Mouse (Mus musculus): ENCODE results near the gene Dyrk1b.
"Not testable (repeated sequence)": the region's sequence is repeated elsewhere in the genome, so short reads cannot be mapped to it uniquely, and the experiment has no call there.

Gene Dyrk1b

GRCm38 (mm10) chr7:28179228-28179627, at the start of gene Dyrk1b:
TSS of gene Dyrk1b (plus strand) at chr7:28179469.
- peak; percentile 99 for DNase-seq (ENCODE audit: low read depth, low spot score)

GRCm38 (mm10) chr7:28137613-28138012, 41.7 kb upstream of the Dyrk1b start:
- DNase-seq (ENCODE audit: low read depth, low spot score): peak; percentile 76

GRCm38 (mm10) chr7:28148263-28148662, 31.0 kb upstream of the Dyrk1b start:
- DNase-seq (ENCODE audit: low read depth, low spot score): peak; percentile 91

GRCm38 (mm10) chr7:28149841-28150240, 29.4 kb upstream of the Dyrk1b start:
- no peak for DNase-seq (ENCODE audit: low read depth, low spot score)

GRCm38 (mm10) chr7:28151584-28152221, 27.6 kb upstream of the Dyrk1b start:
- peak; percentile 54 for DNase-seq (ENCODE audit: low read depth, low spot score)

- not testable (repeated sequence) for DNase-seq (ENCODE audit: low read depth, low spot score)
Observed at GRCm38 (mm10) chr7:28153595-28153994, 25.7 kb upstream of the Dyrk1b start.

GRCm38 (mm10) chr7:28159292-28159691, 20.0 kb upstream of the Dyrk1b start:
- DNase-seq (ENCODE audit: low read depth, low spot score): no peak

- no peak for DNase-seq (ENCODE audit: low read depth, low spot score)
Observed at GRCm38 (mm10) chr7:28159893-28160292, 19.4 kb upstream of the Dyrk1b start.

GRCm38 (mm10) chr7:28161163-28161749, 18.0 kb upstream of the Dyrk1b start:
- no peak for DNase-seq (ENCODE audit: low read depth, low spot score)

GRCm38 (mm10) chr7:28165406-28165805, 13.9 kb upstream of the Dyrk1b start:
- peak; percentile 63 for DNase-seq (ENCODE audit: low read depth, low spot score)

GRCm38 (mm10) chr7:28168320-28169115, 10.8 kb upstream of the Dyrk1b start:
- DNase-seq (ENCODE audit: low read depth, low spot score): peak; percentile 87

GRCm38 (mm10) chr7:28169489-28170422, 9.5 kb upstream of the Dyrk1b start, which contains the start of gene Fbl:
TSS of gene Fbl (plus strand) at chr7:28169710.
- peak; percentile 95 for DNase-seq (ENCODE audit: low read depth, low spot score)

- DNase-seq (ENCODE audit: low read depth, low spot score): no peak
Observed at GRCm38 (mm10) chr7:28175358-28175757, 3.9 kb upstream of the Dyrk1b start.

GRCm38 (mm10) chr7:28179741-28180377, 590 bp downstream of the Dyrk1b start:
- DNase-seq (ENCODE audit: low read depth, low spot score): peak; percentile 93

GRCm38 (mm10) chr7:28180890-28181289, 1.6 kb downstream of the Dyrk1b start:
- no peak for DNase-seq (ENCODE audit: low read depth, low spot score)

GRCm38 (mm10) chr7:28181376-28181775, 2.1 kb downstream of the Dyrk1b start:
- DNase-seq (ENCODE audit: low read depth, low spot score): no peak

GRCm38 (mm10) chr7:28182320-28182719, 3.1 kb downstream of the Dyrk1b start:
- no peak for DNase-seq (ENCODE audit: low read depth, low spot score)

GRCm38 (mm10) chr7:28185884-28186283, 6.6 kb downstream of the Dyrk1b start:
- DNase-seq (ENCODE audit: low read depth, low spot score): no peak

GRCm38 (mm10) chr7:28186631-28187030, 7.4 kb downstream of the Dyrk1b start:
- DNase-seq (ENCODE audit: low read depth, low spot score): no peak

GRCm38 (mm10) chr7:28191489-28191888, 12.2 kb downstream of the Dyrk1b start:
- DNase-seq (ENCODE audit: low read depth, low spot score): no peak

- DNase-seq (ENCODE audit: low read depth, low spot score): no peak
Observed at GRCm38 (mm10) chr7:28191903-28192302, 12.6 kb downstream of the Dyrk1b start.
